Mouse (Mus musculus) kidney, postnatal 25 days (tissue): Measurements from ENCODE around the gene Taar7f.
"Not testable (repeated sequence)": the region's sequence is repeated elsewhere in the genome, so short reads cannot be mapped to it uniquely, and the experiment has no call there.

Source experiments
- DNase-seq, 2 experiments: peaks; one replicate each; pipeline ENCODE4 v3.0.0; 2021; ENCODE audit warnings: mixed read lengths in 2 of 2

The Taar7f gene

DNA sequence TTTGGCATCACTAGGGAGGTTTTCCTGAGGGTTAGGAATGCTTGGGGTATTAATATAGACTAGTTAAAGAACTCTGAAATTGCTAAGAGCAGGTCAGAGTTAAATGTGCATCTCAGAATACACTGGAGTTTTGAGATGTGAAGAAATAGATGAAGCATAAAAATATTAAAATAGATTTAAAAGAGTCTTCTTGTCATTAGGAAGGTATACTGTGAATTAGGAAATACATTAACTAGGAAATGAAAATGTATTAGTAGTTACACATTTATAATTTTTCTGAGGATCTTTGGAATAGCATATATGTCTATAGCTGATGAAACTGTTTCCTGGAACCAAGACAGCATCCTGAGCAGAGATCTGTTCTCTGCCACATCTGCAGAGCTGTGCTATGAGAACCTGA, at the start of gene Taar7f:
Gene Taar7f, plus strand, starts transcription at position 301 of the 400 bp plus-strand sequence.
- DNase-seq = no peak

DNA sequence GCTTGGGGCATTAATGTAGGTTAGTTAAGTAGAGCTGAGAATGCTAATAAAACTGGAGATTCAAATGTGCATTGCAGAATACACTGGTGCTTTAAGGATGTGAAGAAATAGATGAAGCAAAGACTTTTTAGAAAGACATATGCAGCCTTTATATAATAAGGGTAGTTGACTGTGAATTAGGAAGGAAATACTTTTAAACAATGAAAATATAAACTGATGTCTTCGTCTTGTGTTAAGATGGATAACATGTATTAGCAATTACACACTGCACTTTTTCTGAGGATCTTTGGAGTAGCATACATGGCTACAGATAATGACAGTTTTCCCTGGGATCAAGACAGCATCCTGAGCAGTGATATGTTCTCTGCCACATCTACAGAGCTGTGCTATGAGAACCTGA, 49.7 kb upstream of the Taar7f start, which contains the start of gene Taar7b:
Gene Taar7b, plus strand, starts transcription at position 301 of the 400 bp plus-strand sequence.
- no peak for DNase-seq

DNA sequence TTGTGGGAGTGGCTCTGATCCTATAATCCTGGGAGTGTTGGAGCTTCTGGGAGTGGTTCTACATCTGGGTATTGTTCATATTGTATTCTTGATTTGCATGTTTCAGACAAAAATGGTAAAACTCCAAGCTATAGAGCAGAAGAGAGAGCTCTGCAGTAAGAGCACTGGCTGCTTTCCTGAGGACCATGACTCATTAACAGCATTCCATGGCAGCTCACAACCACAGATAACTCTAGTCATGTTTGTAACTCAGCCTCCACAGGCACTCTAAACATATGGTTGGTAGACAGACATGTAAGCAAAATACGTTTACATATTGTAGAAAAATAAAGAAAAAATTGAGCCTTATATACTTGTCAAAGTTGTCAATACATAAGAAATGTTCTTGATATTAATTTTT, 42.9 kb upstream of the Taar7f start:
- no peak for DNase-seq

DNA sequence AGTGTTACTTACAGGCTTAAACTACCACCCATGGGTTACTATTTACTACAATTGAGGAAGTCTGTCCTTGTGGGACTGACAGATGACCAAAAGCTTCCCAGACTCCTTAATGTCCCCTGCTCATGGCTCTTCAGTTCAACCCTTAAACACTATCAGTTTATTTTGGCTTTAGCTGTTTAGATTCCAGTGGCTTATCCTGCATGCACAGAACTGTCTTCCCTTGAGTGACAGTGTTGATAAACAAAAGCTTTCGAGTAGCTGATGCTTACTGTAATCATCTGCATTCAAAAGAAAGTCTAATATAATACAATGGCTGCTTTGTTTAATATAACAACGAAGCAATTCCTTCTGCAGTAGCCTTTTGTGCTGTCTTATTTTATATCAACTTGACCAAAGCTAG, 42.3 kb upstream of the Taar7f start:
- no peak for DNase-seq

DNA sequence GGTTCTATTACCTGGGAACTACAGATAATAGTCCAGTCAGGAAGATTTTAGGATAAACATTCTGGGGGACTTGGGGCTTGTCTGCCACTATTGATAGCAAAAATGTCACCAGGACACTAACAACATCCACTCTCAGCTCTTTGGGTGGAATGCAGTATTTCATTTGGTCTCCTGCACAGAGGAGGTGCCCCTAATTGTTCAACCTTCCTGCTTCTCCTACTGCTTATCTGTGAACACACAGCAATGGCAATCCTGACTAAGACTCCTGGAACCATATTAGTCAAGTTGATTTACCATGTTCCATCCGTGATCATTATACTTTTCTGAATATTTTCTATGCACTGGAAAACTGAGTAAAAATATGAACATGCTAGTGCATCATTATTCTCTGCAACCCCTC, 41.2 kb upstream of the Taar7f start:
- no peak for DNase-seq

DNA sequence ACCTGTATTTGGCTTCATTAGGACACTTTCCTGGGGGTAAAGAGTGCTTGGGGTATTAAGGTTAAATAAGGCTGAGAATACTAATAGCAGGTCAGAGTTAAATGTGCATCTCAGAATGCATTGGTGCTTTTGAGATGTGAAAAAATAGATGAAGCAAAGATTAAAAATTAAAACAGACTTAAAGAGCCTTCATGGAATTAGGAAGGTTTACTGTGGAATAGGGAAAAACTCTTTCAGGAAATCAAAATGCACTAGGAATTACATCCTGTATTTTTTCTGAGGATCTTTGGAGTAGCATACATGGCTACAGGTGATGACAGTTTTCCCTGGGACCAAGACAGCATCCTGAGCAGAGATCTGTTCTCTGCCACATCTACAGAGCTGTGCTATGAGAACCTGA, 22.4 kb upstream of the Taar7f start, which contains the start of gene Taar7d:
Gene Taar7d, plus strand, starts transcription at position 301 of the 400 bp plus-strand sequence.
- DNase-seq = no peak

DNA sequence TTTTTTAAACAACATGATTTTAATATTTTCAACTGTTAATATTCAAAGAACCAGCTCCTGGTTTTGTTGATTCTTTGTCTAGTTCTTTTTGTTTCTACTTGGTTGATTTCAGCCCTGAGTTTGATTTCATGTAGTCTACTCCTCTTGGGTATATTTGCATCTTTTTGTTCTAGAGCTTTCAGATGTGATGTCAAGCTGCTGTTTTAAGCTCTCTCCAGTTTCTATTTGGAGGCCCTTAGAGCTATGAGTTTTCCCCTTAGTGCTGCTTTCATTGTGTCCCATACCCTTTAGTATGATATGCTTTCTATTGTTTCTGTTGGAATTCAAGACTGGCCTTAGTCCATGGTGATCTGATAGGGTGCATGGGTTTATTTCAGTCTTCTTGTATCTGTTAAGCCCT, 18.0 kb upstream of the Taar7f start:
- no peak for DNase-seq

DNA sequence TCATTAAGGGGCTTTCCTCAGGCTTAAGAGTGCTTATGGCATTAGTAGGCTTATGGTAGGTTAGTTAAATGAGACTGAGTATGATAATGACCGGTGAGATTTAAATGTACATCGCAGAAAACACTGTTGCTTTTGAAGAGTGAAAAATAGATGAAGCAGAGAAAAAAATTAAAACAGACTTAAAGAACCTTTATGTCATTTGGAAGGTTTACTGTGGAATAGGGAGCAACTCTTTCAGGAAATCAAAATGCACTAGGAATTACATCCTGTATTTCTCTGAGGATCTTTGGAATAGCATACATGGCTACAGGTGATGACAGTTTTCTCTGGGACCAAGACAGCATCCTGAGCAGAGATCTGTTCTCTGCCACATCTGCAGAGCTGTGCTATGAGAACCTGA, 12.0 kb upstream of the Taar7f start, which contains the start of gene Taar7e:
Gene Taar7e, plus strand, starts transcription at position 301 of the 400 bp plus-strand sequence.
- no peak for DNase-seq

DNA sequence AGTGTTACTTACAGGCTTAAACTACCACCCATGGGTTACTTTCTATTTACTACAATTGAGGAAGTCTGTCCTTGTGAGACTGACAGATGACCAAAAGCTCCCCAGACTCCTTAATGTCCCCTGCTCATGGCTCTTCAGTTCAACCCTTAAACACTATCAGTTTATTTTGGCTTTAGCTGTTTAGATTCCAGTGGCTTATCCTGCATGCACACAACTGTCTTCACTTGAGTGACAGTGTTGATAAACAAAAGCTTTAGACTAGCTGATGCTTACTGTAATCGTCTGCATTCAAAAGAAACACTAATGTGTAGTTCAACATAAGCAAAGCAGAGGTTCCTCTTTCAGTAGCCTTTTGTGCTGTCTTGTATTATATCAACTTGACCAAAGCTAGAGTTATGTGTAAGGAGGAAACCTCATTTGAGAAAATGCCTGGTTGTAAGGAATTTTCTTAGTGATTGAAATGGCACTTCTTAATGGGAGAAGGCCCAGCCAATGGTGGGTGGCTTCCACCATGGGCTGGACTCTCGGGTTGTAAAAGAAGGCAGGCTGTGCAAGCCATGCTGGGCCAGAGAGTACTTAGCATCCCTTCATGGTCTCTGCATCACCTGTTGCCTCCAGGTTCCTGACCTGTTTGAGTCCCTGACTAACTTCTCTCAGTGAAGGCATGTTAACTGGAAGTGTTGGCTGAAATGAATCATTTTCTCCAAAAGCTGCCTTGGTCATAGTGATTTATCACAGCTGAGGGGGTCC, 9.0 kb upstream of the Taar7f start:
- no peak for DNase-seq

DNA sequence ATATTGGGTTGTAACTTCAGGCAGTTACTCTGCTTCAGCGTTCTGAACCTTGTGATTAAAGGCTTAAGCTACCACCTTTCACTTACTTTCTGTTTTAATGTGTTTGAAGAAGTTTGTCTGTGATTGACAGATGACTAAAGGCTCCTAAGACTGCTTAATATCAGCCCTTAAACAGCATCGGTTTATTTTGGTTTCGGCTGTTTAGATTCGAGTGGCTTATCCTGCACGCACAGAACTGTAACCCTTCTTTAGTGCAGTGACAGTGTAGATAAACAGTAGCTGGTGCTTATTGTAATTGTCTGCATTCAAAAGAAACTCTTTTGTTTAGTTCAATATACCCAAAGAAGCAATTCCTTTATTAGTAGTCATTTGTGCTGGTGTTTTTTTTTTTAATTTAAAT, 2.7 kb downstream of the Taar7f start:
- DNase-seq = no peak

DNA sequence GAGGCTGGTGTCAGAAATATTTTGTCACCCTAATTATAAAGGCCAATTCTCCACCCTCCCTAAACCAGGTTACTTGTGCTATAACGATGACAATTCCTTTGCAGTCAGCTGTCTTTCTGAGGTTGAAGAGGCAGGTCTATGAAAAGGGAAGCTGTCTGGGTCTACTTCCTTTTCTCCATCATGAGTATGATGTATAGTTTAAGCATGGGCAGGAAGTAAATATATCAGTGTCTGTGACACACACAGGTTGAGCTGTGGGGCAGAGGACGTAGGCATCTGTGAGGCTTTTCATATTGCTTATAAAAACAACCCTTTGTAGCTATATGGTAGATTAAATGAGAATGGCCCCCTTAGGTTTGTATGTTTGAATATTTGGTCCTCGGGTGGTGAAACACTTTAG, 9.7 kb downstream of the Taar7f start:
- DNase-seq = no peak

DNA sequence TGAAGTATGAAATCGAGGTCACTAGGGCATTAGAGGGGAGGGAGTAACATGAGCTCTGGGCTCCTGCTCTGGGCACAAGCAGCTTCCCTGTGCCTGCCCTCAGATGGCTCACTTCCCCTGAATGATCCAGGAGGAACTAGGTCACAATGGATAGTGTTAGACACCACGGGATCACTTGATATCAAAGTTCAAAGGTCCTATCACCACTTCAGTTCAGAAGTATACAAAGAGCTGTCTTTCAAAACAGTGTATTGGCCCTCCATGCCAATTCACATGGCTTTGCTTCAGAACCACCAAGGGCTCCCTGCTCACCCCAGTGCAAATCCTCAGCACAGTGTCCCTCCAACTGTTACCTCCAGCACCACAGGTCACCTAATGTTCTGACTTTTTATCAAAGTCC, 25.4 kb downstream of the Taar7f start:
- DNase-seq = not testable (repeated sequence)

DNA sequence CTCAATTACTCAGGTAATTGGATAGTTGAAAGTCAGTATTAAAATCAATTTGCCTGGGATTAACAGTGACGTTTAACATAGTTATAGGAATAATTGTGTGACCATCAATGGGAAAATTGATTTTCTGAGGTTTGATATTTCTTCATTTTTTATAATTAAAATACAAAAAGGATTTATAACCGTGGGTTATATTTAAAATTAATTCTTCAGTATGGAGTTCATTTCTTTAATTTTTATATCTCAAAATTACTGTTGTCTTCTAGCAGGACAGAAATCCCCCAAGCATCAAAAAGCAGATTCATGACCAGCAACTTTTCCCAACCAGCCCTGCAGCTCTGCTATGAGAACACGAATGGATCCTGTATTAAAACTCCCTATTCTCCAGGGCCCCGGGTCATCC, 26.9 kb downstream of the Taar7f start, which contains the start of gene Taar8a:
Gene Taar8a, plus strand, starts transcription at position 301 of the 400 bp plus-strand sequence.
- DNase-seq = not testable (repeated sequence)

DNA sequence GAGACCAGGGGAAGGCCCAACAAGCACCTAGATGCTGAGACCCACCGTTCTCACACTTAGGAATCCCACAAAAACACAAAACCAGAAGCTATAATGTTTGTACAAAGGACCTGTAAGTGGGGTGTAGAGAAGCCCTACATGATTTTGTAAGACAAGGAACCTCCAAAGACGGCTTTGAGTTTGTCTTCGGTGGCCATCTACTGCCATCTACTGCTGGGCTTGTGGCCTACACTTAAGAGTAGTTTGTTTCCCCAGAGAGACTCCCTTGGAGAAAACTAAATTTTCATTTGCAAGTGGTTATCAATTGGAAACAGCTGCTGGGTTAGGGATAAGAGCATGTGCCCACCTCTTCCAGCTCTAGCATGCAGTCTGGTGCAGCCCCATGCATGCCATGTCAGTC, 30.9 kb downstream of the Taar7f start:
- peak; percentile 35 to 55 for DNase-seq

DNA sequence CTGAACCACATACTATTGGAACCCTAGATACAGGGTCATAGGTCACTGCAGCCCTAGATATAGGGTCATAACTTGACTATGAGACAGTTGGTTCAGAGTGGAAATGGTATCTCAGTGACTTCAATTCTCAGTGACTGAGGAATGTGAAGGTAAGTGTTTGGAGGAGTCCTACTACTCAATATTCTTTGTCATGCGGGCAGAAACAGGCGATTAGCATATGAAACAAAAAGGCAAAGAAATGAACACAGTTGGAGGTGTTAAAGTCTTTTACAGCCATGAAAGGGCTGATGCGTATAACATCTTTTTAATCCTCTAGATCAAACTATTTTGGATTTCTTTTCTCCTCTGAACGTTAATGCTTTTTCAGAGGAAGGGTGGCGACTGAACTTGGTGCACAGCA, 36.6 kb downstream of the Taar7f start:
- no peak for DNase-seq

DNA sequence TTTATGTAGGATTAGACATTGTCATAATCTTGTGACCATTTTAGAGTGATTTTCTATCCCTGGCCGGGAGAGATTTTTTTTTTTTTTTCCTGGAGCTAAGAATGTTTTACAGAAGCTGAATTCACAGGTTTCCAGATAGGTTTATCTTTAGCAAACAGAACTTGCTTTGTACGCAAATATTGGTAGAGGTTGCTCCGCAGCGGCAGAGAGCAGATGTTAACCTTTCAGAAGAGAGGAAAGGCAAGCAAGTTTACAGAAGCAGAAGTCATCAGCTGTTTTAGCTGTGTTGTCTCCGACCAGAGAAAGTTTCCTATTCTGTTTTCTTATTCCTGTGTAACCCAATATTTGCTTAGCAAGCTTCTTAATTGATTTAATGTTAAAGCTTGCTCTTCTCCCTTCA, 37.2 kb downstream of the Taar7f start:
- no peak for DNase-seq

DNA sequence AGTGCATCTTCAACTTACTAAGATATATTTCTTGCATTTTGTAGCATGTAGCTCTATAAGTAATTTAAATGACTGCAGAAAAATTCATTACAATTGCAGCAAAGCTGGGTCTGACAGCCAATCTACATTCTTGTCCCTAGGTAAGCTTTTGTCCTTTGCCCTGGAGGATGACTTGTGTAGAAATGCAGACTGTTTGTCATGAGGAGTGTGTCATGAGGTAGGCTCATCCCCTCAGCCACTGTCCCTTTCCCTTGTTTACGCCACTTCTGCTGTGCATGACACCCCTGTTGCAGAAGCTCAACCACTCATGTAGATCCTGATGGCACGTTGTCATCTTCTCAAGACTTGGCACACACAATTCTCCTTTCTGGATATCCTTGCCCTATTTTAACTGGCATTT, 37.9 kb downstream of the Taar7f start:
- DNase-seq = no peak

DNA sequence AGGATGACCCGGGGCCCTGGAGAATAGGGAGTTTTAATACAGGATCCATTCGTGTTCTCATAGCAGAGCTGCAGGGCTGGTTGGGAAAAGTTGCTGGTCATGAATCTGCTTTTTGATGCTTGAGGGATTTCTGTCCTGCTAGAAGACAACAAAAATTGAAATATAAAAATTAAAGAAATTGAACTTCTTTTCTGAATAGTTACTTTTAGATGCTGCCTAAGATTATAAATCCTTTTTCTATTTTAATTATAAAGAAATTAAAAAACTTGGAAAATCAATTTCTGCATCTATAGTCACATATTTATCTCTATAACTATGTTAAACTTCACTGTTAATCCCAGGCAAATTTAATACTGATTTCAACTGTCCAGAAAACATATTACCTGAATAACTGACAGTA, 42.9 kb downstream of the Taar7f start, which contains the start of gene Taar8b:
Gene Taar8b, minus strand, starts transcription at position 101 of the 400 bp plus-strand sequence.
- DNase-seq = no peak

DNA sequence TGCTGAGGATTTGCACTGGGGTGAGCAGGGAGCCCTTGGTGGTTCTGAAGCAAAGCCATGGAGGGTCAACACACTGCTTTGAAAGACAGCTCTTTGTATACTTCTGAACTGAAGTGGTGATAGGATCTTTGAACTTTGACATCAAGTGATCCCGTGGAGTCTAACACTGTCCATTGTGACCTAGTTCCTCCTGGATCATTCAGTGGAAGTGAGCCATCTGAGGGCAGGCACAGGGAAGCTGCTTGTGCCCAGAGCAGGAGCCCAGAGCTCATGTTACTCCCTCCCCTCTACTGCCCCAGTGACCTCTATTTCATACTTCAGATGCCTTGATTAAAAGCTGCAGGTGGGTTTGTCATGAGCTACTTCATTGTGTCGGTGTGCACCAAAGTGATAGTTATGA, 47.7 kb downstream of the Taar7f start:
- DNase-seq = not testable (repeated sequence)
